Mouse (Mus musculus): ENCODE data around the gene Gm49393. TPM values are rescaled to one million over a fixed set of nuclear protein-coding genes. Genes with fewer than 3 reads are reported as not detected.

Gene Gm49393
- polyA plus RNA-seq, 1 experiment from 2014 or later, result not detected

Other genes with a start within 250 kb of the Gm49393 start
- gene BC051665, start 149.2 kb downstream of the Gm49393 start, polyA plus RNA-seq (2015; fragmentation: Nextera tagmentation; extraction: Ambion mirVana), result not detected in 2 replicates
- gene Ctsll3, start 132.7 kb downstream of the Gm49393 start, polyA plus RNA-seq (2015; fragmentation: Nextera tagmentation; extraction: Ambion mirVana), result not detected in 2 replicates
- not detected in 2 replicates for gene 4930486L24Rik, start 71.1 kb downstream of the Gm49393 start, polyA plus RNA-seq (2015; fragmentation: Nextera tagmentation; extraction: Ambion mirVana)
- 0.14 TPM in 1 of 2 replicates, not detected in the other for gene Gm49392, start 38.7 kb downstream of the Gm49393 start, polyA plus RNA-seq (2015; fragmentation: Nextera tagmentation; extraction: Ambion mirVana)
- 1.0 and 2.9 TPM in 2 replicates for gene Ctla2b, start 38.1 kb downstream of the Gm49393 start, polyA plus RNA-seq (2015; fragmentation: Nextera tagmentation; extraction: Ambion mirVana)
- gene Tpbpb, start 30.7 kb downstream of the Gm49393 start, polyA plus RNA-seq (2015; fragmentation: Nextera tagmentation; extraction: Ambion mirVana), result not detected in 2 replicates
- gene Gm49391, start 981 bp upstream of the Gm49393 start, polyA plus RNA-seq (2015; fragmentation: Nextera tagmentation; extraction: Ambion mirVana), result 1.2 and 2.3 TPM in 2 replicates
- 18.2 and 20.3 TPM in 2 replicates for gene Ctla2a, start 1.0 kb upstream of the Gm49393 start, polyA plus RNA-seq (2015; fragmentation: Nextera tagmentation; extraction: Ambion mirVana)
- 0.27 TPM in 1 of 2 replicates, not detected in the other for gene Tpbpa, start 6.4 kb upstream of the Gm49393 start, polyA plus RNA-seq (2015; fragmentation: Nextera tagmentation; extraction: Ambion mirVana)
- not detected in 2 replicates for gene Ctsj, start 70.4 kb upstream of the Gm49393 start, polyA plus RNA-seq (2015; fragmentation: Nextera tagmentation; extraction: Ambion mirVana)
- not detected in 2 replicates for gene Ctsq, start 105.0 kb upstream of the Gm49393 start, polyA plus RNA-seq (2015; fragmentation: Nextera tagmentation; extraction: Ambion mirVana)
- gene Ctsr, start 228.7 kb upstream of the Gm49393 start, polyA plus RNA-seq (2015; fragmentation: Nextera tagmentation; extraction: Ambion mirVana), result not detected in 2 replicates

Measured in neural tube, embryonic 13.5 days (tissue).